Mouse (Mus musculus): ENCODE measurements around the gene Olfr1396.

The Olfr1396 gene

GRCm38 (mm10) chr11:49093861-49094660, 20.6 kb downstream of the Olfr1396 start:
- POLR2A ChIA-PET = no interaction called here
- CTCF ChIA-PET = no interaction called here

- ChIA-PET CTCF (interaction anchor here in 2 of 4 experiments (0.5 to 1.6 kb wide), 2 partner anchors 10 to 222 kb away, joined by 4 to 5 read pairs; no protein-coding TSS in a partner anchor), POLR2A (interaction anchor here in 1 of 4 experiments (1.6 kb wide), 1 partner anchor 11 kb away, joined by 7 read pairs; no protein-coding TSS in a partner anchor)
Observed at GRCm38 (mm10) chr11:49092786-49093185, 21.9 kb downstream of the Olfr1396 start.

- CTCF ChIA-PET = interaction anchor here in 1 of 4 experiments (1.6 kb wide), 1 partner anchor 11 kb away, joined by 4 read pairs; no protein-coding TSS in a partner anchor
- POLR2A ChIA-PET = interaction anchor here in 1 of 4 experiments (1.6 kb wide), 1 partner anchor 10 kb away, joined by 7 read pairs; no protein-coding TSS in a partner anchor
Observed at GRCm38 (mm10) chr11:49092053-49092586, 22.6 kb downstream of the Olfr1396 start.

- POLR2A ChIA-PET = no interaction called here
- CTCF ChIA-PET = interaction anchor here in 1 of 4 experiments (1.6 kb wide), 1 partner anchor 12 kb away, joined by 4 read pairs; no protein-coding TSS in a partner anchor
Observed at GRCm38 (mm10) chr11:49091171-49091570, 23.5 kb downstream of the Olfr1396 start.

- ChIA-PET POLR2A (no interaction called here), CTCF (interaction anchor here in 1 of 4 experiments (0.6 kb wide), 1 partner anchor 302 kb away, joined by 5 read pairs; no protein-coding TSS in a partner anchor)
Observed at GRCm38 (mm10) chr11:49090551-49090950, 24.1 kb downstream of the Olfr1396 start.

GRCm38 (mm10) chr11:49089735-49090507, 24.8 kb downstream of the Olfr1396 start:
- POLR2A ChIA-PET = no interaction called here

GRCm38 (mm10) chr11:49088990-49089652, 25.6 kb downstream of the Olfr1396 start:
- ChIA-PET CTCF (interaction anchor here in 1 of 4 experiments (0.6 kb wide), 1 partner anchor 218 kb away, joined by 5 read pairs; no protein-coding TSS in a partner anchor), POLR2A (no interaction called here)

More at GRCm38 (mm10) chr11:49089735-49090507, 24.8 kb downstream of the Olfr1396 start:
- CTCF ChIA-PET = interaction anchor here in 1 of 4 experiments (0.6 kb wide), 1 partner anchor 301 kb away, joined by 5 read pairs; no protein-coding TSS in a partner anchor

- CTCF ChIA-PET = interaction anchor here in 1 of 4 experiments (0.6 to 1.3 kb wide), 2 partner anchors 22 to 217 kb away, joined by 3 to 5 read pairs; no protein-coding TSS in a partner anchor
- POLR2A ChIA-PET = no interaction called here
Observed at GRCm38 (mm10) chr11:49087830-49088616, 26.7 kb downstream of the Olfr1396 start.

- ChIA-PET POLR2A (no interaction called here), CTCF (interaction anchor here in 1 of 4 experiments (1.0 kb wide), 1 partner anchor 212 kb away, joined by 3 read pairs; no protein-coding TSS in a partner anchor)
Observed at GRCm38 (mm10) chr11:49086858-49087361, 27.8 kb downstream of the Olfr1396 start.

- CTCF ChIA-PET = no interaction called here
- POLR2A ChIA-PET = no interaction called here
Observed at GRCm38 (mm10) chr11:49084875-49085274, 29.8 kb downstream of the Olfr1396 start.

- ChIA-PET CTCF (no interaction called here), POLR2A (interaction anchor here in 1 of 4 experiments (0.6 kb wide), 1 partner anchor 118 kb away, joined by 6 read pairs; no protein-coding TSS in a partner anchor)
Observed at GRCm38 (mm10) chr11:49084385-49084784, 30.3 kb downstream of the Olfr1396 start.

GRCm38 (mm10) chr11:49083808-49084207, 30.9 kb downstream of the Olfr1396 start:
- POLR2A ChIA-PET = no interaction called here
- CTCF ChIA-PET = no interaction called here

- POLR2A ChIA-PET = no interaction called here
- CTCF ChIA-PET = no interaction called here
Observed at GRCm38 (mm10) chr11:49083146-49083545, 31.5 kb downstream of the Olfr1396 start.

GRCm38 (mm10) chr11:49081886-49082285, 32.8 kb downstream of the Olfr1396 start:
- CTCF ChIA-PET = no interaction called here
- POLR2A ChIA-PET = interaction anchor here in 2 of 4 experiments (0.6 to 1.2 kb wide), 2 partner anchors 11 to 285 kb away, joined by 6 to 7 read pairs; no protein-coding TSS in a partner anchor

GRCm38 (mm10) chr11:49081356-49081755, 33.3 kb downstream of the Olfr1396 start:
- ChIA-PET CTCF (no interaction called here), POLR2A (interaction anchor here in 2 of 4 experiments (0.6 to 1.2 kb wide), 3 partner anchors 11 to 291 kb away, joined by 6 to 8 read pairs (median 7); no protein-coding TSS in a partner anchor)

GRCm38 (mm10) chr11:49080636-49081035, 34.0 kb downstream of the Olfr1396 start:
- CTCF ChIA-PET = no interaction called here
- POLR2A ChIA-PET = interaction anchor here in 1 of 4 experiments (0.6 kb wide), 1 partner anchor 290 kb away, joined by 8 read pairs; no protein-coding TSS in a partner anchor

GRCm38 (mm10) chr11:49078719-49079118, 36.0 kb downstream of the Olfr1396 start:
- ChIA-PET CTCF (interaction anchor here in 1 of 4 experiments (0.7 kb wide), 1 partner anchor 393 kb away, joined by 3 read pairs; no protein-coding TSS in a partner anchor), POLR2A (no interaction called here)

GRCm38 (mm10) chr11:49077012-49077411, 37.7 kb downstream of the Olfr1396 start:
- ChIA-PET CTCF (no interaction called here), POLR2A (no interaction called here)

Measured in embryonic stem cell, embryonic (primary cell).